Mouse (Mus musculus): Measurements from ENCODE around the gene Scgb2b12.
"Not testable (repeated sequence)": the region's sequence is repeated elsewhere in the genome, so short reads cannot be mapped to it uniquely, and the experiment has no call there.

DNA sequence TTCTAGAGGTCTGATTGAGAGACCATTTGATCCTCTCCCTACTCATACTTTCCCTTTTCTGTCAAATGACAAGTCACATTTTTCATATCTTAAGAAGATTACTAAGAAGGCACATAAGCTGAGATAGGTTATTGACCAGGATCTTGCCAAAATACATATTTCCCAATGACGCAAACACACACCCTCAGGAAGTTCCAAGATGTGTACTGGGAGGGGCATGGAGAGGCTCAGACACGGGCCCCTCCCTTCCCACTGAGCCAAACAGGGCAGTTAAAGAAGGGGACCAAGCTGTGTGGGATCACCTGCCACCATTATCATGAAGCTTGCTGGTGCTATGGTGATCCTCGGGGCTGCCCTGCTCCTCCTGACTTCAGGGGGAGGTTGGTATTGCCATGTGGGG is 6.8 kb upstream of the Scgb2b12 start, which contains the start of gene Scgb1b12:
- TF ChIP-seq CTCF (IDR thresholded peaks at IDR 0.05; ENCODE audit: borderline replicate concordance, insufficient read depth, low read depth, low read length); POLR2A (IDR thresholded peaks at IDR 0.05; ENCODE audit: borderline replicate concordance, insufficient read depth, low read length): not testable (repeated sequence)
